Mouse (Mus musculus): ENCODE results near the gene 0610010K14Rik.

DNA sequence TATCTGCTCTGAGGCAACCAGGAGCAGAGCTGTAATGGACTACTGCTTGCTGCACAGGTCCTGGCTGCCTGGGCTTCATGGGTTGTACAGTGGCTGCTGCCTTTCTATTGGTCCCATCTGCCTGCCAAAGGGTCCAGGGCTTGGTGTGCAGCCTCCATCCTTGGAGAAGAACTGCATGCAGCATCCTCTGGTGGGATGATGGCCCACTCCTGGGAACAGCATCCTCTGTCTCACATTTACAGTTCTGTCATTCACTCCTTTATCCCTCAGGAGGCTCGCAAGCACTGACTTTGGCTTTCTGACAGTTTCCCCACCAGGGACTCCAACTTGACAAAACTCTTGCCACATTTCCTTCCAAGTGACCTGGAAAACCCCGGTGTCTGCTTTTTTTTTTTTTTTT, 30.9 kb downstream of the 0610010K14Rik start:
- TF ChIP-seq CTCF (IDR thresholded peaks at IDR 0.05; ENCODE audit: insufficient read depth, low read depth, low read length), result no peak
- TF ChIP-seq POLR2A (IDR thresholded peaks at IDR 0.05; ENCODE audit: insufficient read depth, low read depth, low read length), result no peak

Measured in olfactory bulb, adult 2 months (tissue).